Mouse (Mus musculus) T-cell, adult 2 months (primary cell): ENCODE results near the gene Wwox.
A peak's percentile ranks its signal among the peaks of the same experiment; 100 is the strongest.

Experiments
- DNase-seq: peaks from one replicate; pipeline ENCODE4 v3.0.0; 2022; ENCODE audit warnings: low spot score

Wwox gene

DNA sequence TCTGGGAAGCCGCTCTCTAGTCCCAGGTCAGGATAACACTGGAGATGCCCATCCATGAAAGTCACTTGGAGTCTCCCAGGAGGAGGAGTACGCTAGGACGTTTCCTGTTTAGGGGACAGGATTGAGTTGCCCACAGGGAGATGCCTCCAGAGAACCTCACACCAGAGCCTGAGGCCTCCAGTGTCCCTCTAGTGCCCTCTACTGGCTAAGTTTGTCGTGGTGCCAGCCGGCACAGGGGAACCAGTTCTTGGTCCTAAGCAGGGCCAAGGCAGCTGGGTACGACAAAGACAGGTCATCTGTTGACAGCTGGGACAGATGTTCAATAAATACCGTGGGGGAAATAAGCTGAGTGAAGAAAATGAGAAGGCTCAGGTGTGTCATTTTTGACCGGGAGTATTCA is 531.9 kb downstream of the Wwox start:
- peak; percentile 79 for DNase-seq

GRCm38 (mm10) chr8:114973002-114973461 is 533.6 kb downstream of the Wwox start:
- peak; percentile 86 for DNase-seq

GRCm38 (mm10) chr8:114974336-114974950 is 535.0 kb downstream of the Wwox start:
- DNase-seq = no peak

- DNase-seq = no peak
Observed at GRCm38 (mm10) chr8:114977746-114978145, 538.3 kb downstream of the Wwox start.

- no peak for DNase-seq
Observed at GRCm38 (mm10) chr8:114978206-114978960, 538.9 kb downstream of the Wwox start.

DNA sequence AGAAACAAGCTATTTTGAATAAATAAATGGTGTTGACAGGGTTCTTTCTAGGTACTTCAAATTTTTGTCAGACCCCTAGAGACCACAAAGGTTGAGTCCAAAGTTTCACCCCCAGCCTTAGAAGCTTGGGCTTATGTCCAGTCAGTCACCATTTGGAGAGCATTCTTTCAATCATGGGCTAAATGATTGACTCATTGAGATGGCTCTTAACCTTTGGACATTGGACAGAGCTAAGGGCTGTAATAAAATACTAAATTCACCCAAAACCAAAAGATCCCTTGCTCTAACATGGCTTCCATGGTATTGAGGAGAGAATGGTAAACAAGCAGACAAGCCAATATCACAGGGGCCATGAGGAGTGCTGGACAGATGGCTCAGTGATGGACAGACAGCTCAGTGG is 540.2 kb downstream of the Wwox start:
- no peak for DNase-seq

DNA sequence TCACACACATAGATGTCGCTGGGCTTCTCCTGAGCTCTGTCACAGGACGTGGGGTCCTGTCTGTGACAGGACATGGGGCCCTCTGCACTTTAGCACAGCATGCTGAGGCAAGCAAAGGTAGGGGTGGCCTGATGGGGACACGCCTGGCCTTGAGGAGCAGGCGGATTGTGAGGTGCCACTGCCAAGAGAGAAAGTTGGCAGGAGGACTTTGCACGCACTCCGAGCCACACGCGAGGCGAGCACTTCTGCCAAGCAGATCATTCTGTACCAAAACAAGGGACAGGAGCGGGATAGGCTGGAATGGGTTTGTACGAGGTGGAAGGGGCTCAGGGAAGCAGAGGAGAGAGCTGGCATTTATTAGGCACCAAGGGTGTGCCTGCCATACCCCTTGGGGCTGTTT is 543.3 kb downstream of the Wwox start:
- DNase-seq = no peak

DNA sequence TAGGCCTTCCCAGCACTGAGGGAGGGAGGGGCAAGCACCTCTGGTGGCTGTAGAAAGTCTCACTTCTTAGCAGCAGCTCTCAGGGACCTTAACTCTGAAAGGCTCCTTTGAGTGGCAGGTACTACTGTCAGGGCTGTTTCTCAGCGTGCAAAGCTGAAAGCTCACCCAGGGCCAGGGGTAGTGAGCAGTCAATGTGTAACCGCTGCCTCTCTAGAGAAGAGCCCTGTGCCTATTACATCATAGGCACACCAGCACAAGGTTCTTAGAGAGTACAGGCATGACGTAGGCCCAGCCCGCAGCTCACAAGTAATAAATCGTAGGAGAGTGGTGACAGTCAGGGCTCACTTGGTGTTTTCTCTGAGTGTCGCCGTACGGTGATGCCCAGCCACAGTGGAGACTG is 545.0 kb downstream of the Wwox start:
- DNase-seq = no peak

DNA sequence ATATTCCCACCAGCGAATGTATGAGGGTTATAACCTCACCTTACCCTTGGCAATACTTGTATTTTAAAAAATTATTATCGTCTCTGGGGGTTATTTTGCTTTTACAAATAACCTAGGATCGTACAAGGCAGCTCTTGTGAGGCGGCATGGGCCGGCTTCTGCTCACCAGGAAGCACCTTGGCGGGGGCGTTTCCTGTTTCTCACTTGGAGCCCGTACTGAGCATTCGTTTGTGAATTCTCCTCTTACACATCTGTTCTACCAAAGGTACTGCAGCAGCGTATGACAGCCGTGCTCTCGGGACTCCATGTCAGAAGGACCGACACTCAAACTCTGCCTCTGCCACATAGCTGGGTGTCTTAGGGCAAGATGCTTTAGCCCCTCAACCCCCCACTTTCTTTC is 546.5 kb downstream of the Wwox start:
- DNase-seq = peak; percentile 71

DNA sequence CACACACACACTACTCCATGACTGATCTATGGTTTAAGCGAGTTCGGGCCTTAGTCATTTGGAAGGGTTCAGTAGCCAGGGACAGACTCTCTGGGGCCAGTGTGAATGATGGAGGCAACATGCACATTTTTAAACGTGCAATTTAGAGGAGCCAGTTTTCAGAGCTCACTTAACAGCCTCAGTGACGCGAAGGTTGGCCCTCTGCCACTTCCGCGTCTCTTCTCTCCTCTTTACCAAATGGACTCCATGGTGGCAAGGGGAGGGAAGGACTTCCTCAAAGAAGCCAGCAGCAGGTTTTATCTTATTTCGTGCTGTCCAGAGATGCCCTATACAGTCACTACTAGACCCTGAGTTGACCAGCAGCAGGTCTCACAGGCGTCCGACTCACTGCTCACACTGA is 547.5 kb downstream of the Wwox start:
- no peak for DNase-seq

- no peak for DNase-seq
Observed at GRCm38 (mm10) chr8:114990865-114991613, 551.6 kb downstream of the Wwox start.

GRCm38 (mm10) chr8:115000736-115001135 is 561.3 kb downstream of the Wwox start:
- no peak for DNase-seq

DNA sequence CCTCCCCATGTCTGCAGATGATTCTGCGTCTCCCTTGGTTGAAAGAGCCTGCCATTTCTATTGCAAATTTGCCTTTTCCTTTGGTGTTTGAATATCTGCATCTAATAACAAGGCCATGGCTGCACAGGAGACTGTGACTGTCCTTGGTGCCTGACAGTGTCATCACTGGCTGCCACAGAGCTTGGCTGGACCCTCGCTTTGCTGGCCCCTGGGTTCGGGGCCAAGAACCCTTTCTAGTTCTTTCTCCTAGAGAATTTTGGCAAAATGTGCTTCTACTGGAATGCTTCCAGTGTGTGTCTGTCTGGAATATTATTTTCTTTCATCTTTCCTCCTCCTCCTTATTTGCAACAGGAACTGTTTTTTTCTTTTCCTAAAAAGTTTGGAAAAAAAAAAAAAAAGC is 565.6 kb downstream of the Wwox start:
- no peak for DNase-seq

- no peak for DNase-seq
Observed at GRCm38 (mm10) chr8:115006561-115006960, 567.1 kb downstream of the Wwox start.

- no peak for DNase-seq
Observed at GRCm38 (mm10) chr8:115007280-115007679, 567.8 kb downstream of the Wwox start.

- no peak for DNase-seq
Observed at GRCm38 (mm10) chr8:115008624-115009620, 569.5 kb downstream of the Wwox start.

- DNase-seq = no peak
Observed at GRCm38 (mm10) chr8:115009897-115010768, 570.7 kb downstream of the Wwox start.

- no peak for DNase-seq
Observed at GRCm38 (mm10) chr8:115010769-115011073, 571.3 kb downstream of the Wwox start.

GRCm38 (mm10) chr8:115019661-115020060 is 580.2 kb downstream of the Wwox start:
- DNase-seq = no peak

DNA sequence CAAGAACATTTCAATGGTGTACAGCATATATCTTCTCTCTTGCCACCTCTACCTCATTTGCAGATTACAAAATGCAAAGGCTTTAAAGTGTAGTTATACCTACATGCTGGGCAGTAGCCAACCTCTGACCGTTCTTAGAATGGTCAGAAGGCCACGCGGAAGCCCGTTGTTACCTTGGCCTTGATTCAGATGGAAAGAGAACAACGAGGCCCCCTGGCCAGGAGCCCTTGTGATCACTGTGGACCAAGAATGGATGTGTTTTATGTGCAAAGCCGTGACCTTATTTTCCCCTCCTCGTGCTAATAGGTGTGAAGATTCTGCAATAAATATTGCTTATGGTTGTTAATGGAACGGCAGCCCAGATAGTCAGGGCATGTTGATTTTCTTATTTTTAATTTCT is 582.3 kb downstream of the Wwox start:
- DNase-seq = no peak

DNA sequence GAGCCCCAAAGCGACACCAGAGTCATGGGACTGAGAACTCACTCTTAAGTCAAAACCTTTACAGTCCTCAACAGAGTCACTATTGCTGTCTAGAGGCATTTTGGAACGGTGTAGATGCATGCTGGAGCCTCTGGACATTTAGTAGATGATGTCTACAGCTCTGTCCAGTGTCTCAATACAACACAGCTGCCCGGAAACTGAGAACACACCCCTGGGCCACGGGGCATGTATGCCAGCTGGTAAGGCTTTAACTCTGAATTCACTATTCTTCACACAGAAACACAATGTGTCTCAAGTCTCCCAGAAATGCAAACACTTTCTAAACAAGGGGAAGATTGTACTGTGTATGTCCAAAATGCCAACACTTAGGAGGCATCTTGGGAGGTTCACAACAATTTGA is 584.6 kb downstream of the Wwox start:
- DNase-seq = no peak
